Mouse (Mus musculus) cerebellum, adult 9-10 months (tissue): Measurements from ENCODE around the gene Fbrsl1.

ENCODE experiments used
- DNase-seq: peaks from one replicate; pipeline ENCODE4 v3.0.0; 2022

Fbrsl1 gene

GRCm38 (mm10) chr5:110410386-110410785 lies 37.9 kb downstream of the Fbrsl1 start:
- DNase-seq = peak; percentile 77

- DNase-seq = no peak
Observed at GRCm38 (mm10) chr5:110408967-110409366, 39.3 kb downstream of the Fbrsl1 start.

GRCm38 (mm10) chr5:110406065-110406714 lies 42.1 kb downstream of the Fbrsl1 start:
- no peak for DNase-seq

- no peak for DNase-seq
Observed at GRCm38 (mm10) chr5:110403931-110404330, 44.4 kb downstream of the Fbrsl1 start.

GRCm38 (mm10) chr5:110402557-110402956 lies 45.7 kb downstream of the Fbrsl1 start:
- no peak for DNase-seq

GRCm38 (mm10) chr5:110401101-110401500 lies 47.2 kb downstream of the Fbrsl1 start:
- DNase-seq = no peak

- DNase-seq = peak; percentile 91
Observed at GRCm38 (mm10) chr5:110395006-110395661, 53.2 kb downstream of the Fbrsl1 start.

- DNase-seq = peak; percentile 88
Observed at GRCm38 (mm10) chr5:110392727-110393126, 55.6 kb downstream of the Fbrsl1 start.

GRCm38 (mm10) chr5:110390631-110391030 lies 57.7 kb downstream of the Fbrsl1 start:
- peak; percentile 84 for DNase-seq

GRCm38 (mm10) chr5:110387332-110387731 lies 61.0 kb downstream of the Fbrsl1 start:
- DNase-seq = no peak

GRCm38 (mm10) chr5:110386371-110387330 lies 61.7 kb downstream of the Fbrsl1 start:
- no peak for DNase-seq

- DNase-seq = no peak
Observed at GRCm38 (mm10) chr5:110385263-110385662, 63.0 kb downstream of the Fbrsl1 start.

GRCm38 (mm10) chr5:110384491-110384890 lies 63.8 kb downstream of the Fbrsl1 start:
- no peak for DNase-seq

GRCm38 (mm10) chr5:110379823-110380222 lies 68.5 kb downstream of the Fbrsl1 start:
- DNase-seq = no peak

- peak; percentile 62 for DNase-seq
Observed at GRCm38 (mm10) chr5:110379086-110379485, 69.2 kb downstream of the Fbrsl1 start.

- DNase-seq = no peak
Observed at GRCm38 (mm10) chr5:110378181-110378583, 70.1 kb downstream of the Fbrsl1 start.

GRCm38 (mm10) chr5:110376802-110377433 lies 71.4 kb downstream of the Fbrsl1 start:
- peak; percentile 93 for DNase-seq

- no peak for DNase-seq
Observed at GRCm38 (mm10) chr5:110363822-110364545, 84.3 kb downstream of the Fbrsl1 start.

- DNase-seq = no peak
Observed at GRCm38 (mm10) chr5:110363179-110363821, 85.0 kb downstream of the Fbrsl1 start.

GRCm38 (mm10) chr5:110362813-110363178 lies 85.5 kb downstream of the Fbrsl1 start:
- no peak for DNase-seq

- no peak for DNase-seq
Observed at GRCm38 (mm10) chr5:110361465-110361864, 86.8 kb downstream of the Fbrsl1 start.
